ENCODE assay signal across 8 mouse cellular contexts in genomic region chr1:23959415-23959732, GRCm38 (mm10). TPM values are rescaled to one million over a fixed set of nuclear protein-coding genes. Genes with fewer than 3 reads are reported as not detected.
A peak's percentile ranks its signal among the peaks of the same experiment; 100 is the strongest.
DNase-seq lines count a peak whose midpoint lies in the region; ATAC-seq lines count a peak whose summit lies in the region.

No protein-coding gene starts in this region.

- no peak for DNase-seq in liver, embryonic 11.5 days (ENCODE audit: low spot score)
- DNase-seq in liver: no peak
- no peak for DNase-seq in liver, embryonic 13.5 days
- no peak for DNase-seq in spleen, postnatal 36 days (ENCODE audit: low spot score in 2 of 2)
- no peak for DNase-seq in natural killer cell, adult 2 months (ENCODE audit: low spot score in 2 of 2)
- DNase-seq in spleen, adult 12 weeks (ENCODE audit: low spot score): no peak

- no peak overlapping the region for H3K27ac ChIP-seq in liver, embryonic 11.5 days (ENCODE audit: low read depth, low read length)
- no peak overlapping the region for H3K27ac ChIP-seq in forebrain, embryonic 13.5 days
- no peak overlapping the region for H3K27ac ChIP-seq in liver, embryonic 13.5 days
- H3K27ac ChIP-seq in stomach, embryonic 15.5 days: no peak overlapping the region

- H3K36me3 ChIP-seq in liver, embryonic 11.5 days (ENCODE audit: control insufficient read depth, insufficient read depth, low read length): no peaks in the 10 kb centered on the region
- no peaks in the 10 kb centered on the region for H3K36me3 ChIP-seq in forebrain, embryonic 13.5 days (ENCODE audit: poor library complexity, severe bottlenecking)
- no peaks in the 10 kb centered on the region for H3K36me3 ChIP-seq in liver, embryonic 13.5 days
- no peaks in the 10 kb centered on the region for H3K36me3 ChIP-seq in stomach, embryonic 15.5 days

- H3K4me2 ChIP-seq in liver, embryonic 11.5 days: peak overlapping the region; percentile 53
- H3K4me2 ChIP-seq in forebrain, embryonic 13.5 days: peak overlapping the region; percentile 40
- peak overlapping the region; percentile 51 for H3K4me2 ChIP-seq in liver, embryonic 13.5 days
- H3K4me2 ChIP-seq in stomach, embryonic 15.5 days: peak overlapping the region; percentile 43

- H3K27me3 ChIP-seq in liver, embryonic 11.5 days (replicated peaks; ENCODE audit: control insufficient read depth, insufficient read depth, low read length): no peaks in the 10 kb centered on the region
- peaks cover 5% of the 10 kb centered on the region; the same call in 1 of the 2 replicates for H3K27me3 ChIP-seq in forebrain, embryonic 13.5 days
- no peaks in the 10 kb centered on the region for H3K27me3 ChIP-seq in liver, embryonic 13.5 days
- no peaks in the 10 kb centered on the region for H3K27me3 ChIP-seq in stomach, embryonic 15.5 days (replicated peaks)

- no peak; the same call in 1 of the 2 replicates for ATAC-seq in liver, embryonic 11.5 days (replicated peaks; ENCODE audit: low FRiP score)
- ATAC-seq in forebrain, embryonic 13.5 days: no peak; the same call in 1 of the 2 replicates
- 0 out of 2 replicates have a peak, but pooled peaks have one; percentile 29 for ATAC-seq in liver, embryonic 13.5 days (ENCODE audit: low read depth)
- ATAC-seq in stomach, embryonic 15.5 days (ENCODE audit: insufficient read depth, low FRiP score, low read depth): no peak; the same call in 1 of the 2 replicates

- WGBS in liver, embryonic 11.5 days: 21% methylated on average over 6 of the region's 6 CpGs
- 14% methylated on average over 6 of the region's 6 CpGs for WGBS in forebrain, embryonic 13.5 days
- WGBS in liver, embryonic 13.5 days (ENCODE audit: insufficient replicate concordance): 22% methylated on average over 6 of the region's 6 CpGs
- WGBS in stomach, embryonic 15.5 days: 18% methylated on average over 6 of the region's 6 CpGs

- H3K9ac ChIP-seq in liver, embryonic 11.5 days (ENCODE audit: low read depth, low read length): no peak overlapping the region
- H3K9ac ChIP-seq in forebrain, embryonic 13.5 days: no peak overlapping the region
- H3K9ac ChIP-seq in liver, embryonic 13.5 days: peak overlapping the region; percentile 3; the same call in 1 of the 2 replicates
- no peak overlapping the region for H3K9ac ChIP-seq in stomach, embryonic 15.5 days

- no peaks in the 10 kb centered on the region for H3K9me3 ChIP-seq in liver, embryonic 11.5 days (ENCODE audit: control insufficient read depth, low read length)
- no peaks in the 10 kb centered on the region for H3K9me3 ChIP-seq in forebrain, embryonic 13.5 days (replicated peaks)
- H3K9me3 ChIP-seq in liver, embryonic 13.5 days (replicated peaks): no peaks in the 10 kb centered on the region
- H3K9me3 ChIP-seq in stomach, embryonic 15.5 days: no peaks in the 10 kb centered on the region

- H3K4me1 ChIP-seq in liver, embryonic 11.5 days (replicated peaks; ENCODE audit: control insufficient read depth, insufficient read depth, low read length): no peaks in the 10 kb centered on the region
- H3K4me1 ChIP-seq in forebrain, embryonic 13.5 days: no peaks in the 10 kb centered on the region
- H3K4me1 ChIP-seq in liver, embryonic 13.5 days (replicated peaks): peaks cover 11% of the 10 kb centered on the region
- peaks cover 4% of the 10 kb centered on the region; the same call in 1 of the 2 replicates for H3K4me1 ChIP-seq in stomach, embryonic 15.5 days

- peak overlapping the region; percentile 24; the same call in 1 of the 2 replicates for H3K4me3 ChIP-seq in liver, embryonic 11.5 days (ENCODE audit: low read depth, low read length)
- no peak overlapping the region; the same call in 1 of the 2 replicates for H3K4me3 ChIP-seq in forebrain, embryonic 13.5 days
- peak overlapping the region; percentile 25 for H3K4me3 ChIP-seq in liver, embryonic 13.5 days (replicated peaks)
- 0 out of 2 replicates have a peak overlapping the region, but pooled peaks have one; percentile 12 for H3K4me3 ChIP-seq in stomach, embryonic 15.5 days (replicated peaks)

RNA-seq across cellular contexts. Expression of gene Smap1, which starts 37.3 kb away (rescaled TPM):
- polyA plus RNA-seq in liver, embryonic 11.5 days (2014; fragmentation: Nextera tagmentation; extraction: Ambion mirVana): 46.7 and 48.4 TPM in 2 replicates
- 36.4 and 45.0 TPM in 2 replicates for polyA plus RNA-seq in forebrain, embryonic 13.5 days (2015; fragmentation: Nextera tagmentation; extraction: Ambion mirVana)
- polyA plus RNA-seq in liver, embryonic 13.5 days (2015; fragmentation: Nextera tagmentation; extraction: Ambion mirVana): 29.9 and 32.0 TPM in 2 replicates
- polyA plus RNA-seq in stomach, embryonic 15.5 days (2015; fragmentation: Nextera tagmentation; extraction: Ambion mirVana): 44.0 and 48.8 TPM in 2 replicates

RNA-seq across cellular contexts. Expression of gene Sdhaf4, which starts 46.1 kb away (rescaled TPM):
- 68.8 and 75.3 TPM in 2 replicates for polyA plus RNA-seq in liver, embryonic 11.5 days (2014; fragmentation: Nextera tagmentation; extraction: Ambion mirVana)
- polyA plus RNA-seq in forebrain, embryonic 13.5 days (2015; fragmentation: Nextera tagmentation; extraction: Ambion mirVana): 109 and 133 TPM in 2 replicates
- polyA plus RNA-seq in liver, embryonic 13.5 days (2015; fragmentation: Nextera tagmentation; extraction: Ambion mirVana): 38.6 and 42.9 TPM in 2 replicates
- 69.6 and 75.6 TPM in 2 replicates for polyA plus RNA-seq in stomach, embryonic 15.5 days (2015; fragmentation: Nextera tagmentation; extraction: Ambion mirVana)
